Mouse (Mus musculus) large intestine, adult 2 months (tissue): ENCODE measurements around the gene Glp1r. TPM values are rescaled to one million over a fixed set of nuclear protein-coding genes. Genes with fewer than 3 reads are reported as not detected.

Experiments used
- DNase-seq: peaks from one replicate; pipeline ENCODE4 v3.0.0-alpha.2; 2012; ENCODE audit warnings: low read depth, low spot score
- WGBS: fragments of 180-500 bp; shearing (Covaris S2); methylation state at CpG from one replicate; pipeline ENCODE4 v1.1.7; 2018; 5-methylcytosine and 5-hydroxymethylcytosine counted together
- polyA plus RNA-seq: library from polyadenylated mRNA; depleted of rRNA; stranded (reverse); fragments of >200 nt; gene quantifications from 2 replicates; pipeline ENCODE4 v1.2.3, GENCODE M21; 2012; rRNA removed

Gene Glp1r
- polyA plus RNA-seq: 0.26 and 0.34 TPM in 2 replicates

DNA sequence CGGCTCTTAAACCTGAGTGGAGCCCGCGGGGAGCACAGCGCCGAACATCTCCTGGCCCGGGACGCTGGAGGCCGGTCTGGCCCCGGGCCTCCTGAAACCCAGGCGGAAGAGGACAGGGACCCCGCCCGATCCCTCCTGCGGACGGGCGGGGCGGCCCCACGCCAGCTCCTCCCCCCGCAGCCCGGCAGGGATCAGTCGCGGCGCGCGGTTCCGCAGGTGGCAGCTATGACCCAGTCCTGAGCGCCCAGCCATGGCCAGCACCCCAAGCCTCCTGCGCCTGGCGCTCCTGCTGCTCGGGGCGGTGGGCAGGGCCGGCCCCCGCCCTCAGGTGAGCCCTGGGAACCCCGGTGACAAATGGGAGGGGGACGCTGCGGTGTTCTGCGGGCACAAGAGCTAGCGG is at the start of gene Glp1r:
Gene Glp1r (plus strand): TSS at position 191 of the 400 bp plus-strand sequence.
- no peak for DNase-seq
- whole genome bisulfite sequencing: 2% methylated on average over 37 of the region's 37 CpGs

DNA sequence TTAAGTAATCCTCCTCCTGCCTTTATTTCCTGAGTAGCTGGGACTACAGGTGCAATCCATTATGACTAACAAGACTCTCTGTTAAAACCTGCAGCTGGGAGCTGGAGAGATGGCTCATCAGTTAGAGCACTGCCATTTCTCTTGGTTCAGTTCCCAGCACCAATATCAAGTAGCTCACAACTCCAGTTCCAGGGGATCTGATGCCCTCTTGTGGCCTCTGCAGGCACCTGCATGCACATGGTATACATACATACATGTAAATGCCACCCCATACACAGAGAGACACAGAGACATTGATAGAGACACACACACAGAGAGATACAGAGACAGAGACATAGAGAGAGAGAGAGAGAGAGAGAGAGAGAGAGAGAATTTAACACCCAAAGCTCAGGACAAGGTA is 49.3 kb upstream of the Glp1r start:
- DNase-seq: no peak

DNA sequence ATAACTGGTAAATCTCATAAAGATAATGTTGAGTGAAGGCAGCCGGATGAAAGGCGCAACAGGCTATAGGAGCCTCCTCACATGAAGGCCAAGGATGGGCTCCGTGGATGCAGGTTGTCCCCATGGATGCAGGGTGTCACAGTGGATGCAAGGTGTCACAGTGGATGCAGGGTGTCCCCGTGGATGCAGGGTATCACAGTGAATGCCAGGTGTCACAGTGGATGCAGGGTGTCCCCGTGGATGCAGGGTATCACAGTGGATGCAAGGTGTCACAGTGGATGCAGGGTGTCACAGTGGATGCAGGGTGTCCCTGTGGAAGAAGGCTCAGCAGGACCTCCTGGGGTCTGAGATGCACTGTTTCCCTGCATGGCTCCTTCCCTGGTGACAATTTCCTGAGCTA is 44.3 kb upstream of the Glp1r start:
- no peak for DNase-seq
- 86% methylated on average over 5 of the region's 5 CpGs for WGBS

DNA sequence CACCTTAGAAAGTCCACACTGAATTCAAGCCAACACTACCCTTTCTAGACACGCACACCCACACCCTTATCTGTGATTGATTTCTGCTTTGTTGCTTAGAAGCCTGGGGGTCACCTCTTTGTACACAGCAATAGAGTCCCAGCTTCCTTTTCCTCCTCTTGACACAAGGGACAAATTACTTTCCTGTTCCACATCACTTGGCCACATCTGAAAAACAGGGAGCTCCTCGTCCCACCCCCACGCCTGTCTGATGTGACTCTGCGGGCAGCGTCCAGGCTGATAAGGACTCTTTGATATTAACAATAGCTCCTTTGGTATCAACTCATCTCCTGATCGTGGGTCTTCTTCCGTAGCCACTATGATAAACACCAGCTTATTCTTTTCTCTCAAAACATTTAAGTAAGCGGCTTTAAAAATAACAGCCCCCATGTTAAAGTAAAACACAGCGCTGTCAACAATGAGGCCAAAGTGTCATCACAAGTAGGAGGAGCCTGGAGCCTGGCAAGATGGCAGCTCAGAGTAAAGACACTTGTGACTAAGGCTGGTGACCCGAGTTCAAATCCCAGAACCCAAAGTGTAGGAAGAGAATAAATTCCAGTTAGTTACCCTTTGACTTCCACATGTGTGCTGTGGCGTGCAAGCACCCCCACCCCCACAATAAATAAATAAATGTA is 42.9 kb upstream of the Glp1r start:
- WGBS: 68% methylated on average over 11 of the region's 11 CpGs

DNA sequence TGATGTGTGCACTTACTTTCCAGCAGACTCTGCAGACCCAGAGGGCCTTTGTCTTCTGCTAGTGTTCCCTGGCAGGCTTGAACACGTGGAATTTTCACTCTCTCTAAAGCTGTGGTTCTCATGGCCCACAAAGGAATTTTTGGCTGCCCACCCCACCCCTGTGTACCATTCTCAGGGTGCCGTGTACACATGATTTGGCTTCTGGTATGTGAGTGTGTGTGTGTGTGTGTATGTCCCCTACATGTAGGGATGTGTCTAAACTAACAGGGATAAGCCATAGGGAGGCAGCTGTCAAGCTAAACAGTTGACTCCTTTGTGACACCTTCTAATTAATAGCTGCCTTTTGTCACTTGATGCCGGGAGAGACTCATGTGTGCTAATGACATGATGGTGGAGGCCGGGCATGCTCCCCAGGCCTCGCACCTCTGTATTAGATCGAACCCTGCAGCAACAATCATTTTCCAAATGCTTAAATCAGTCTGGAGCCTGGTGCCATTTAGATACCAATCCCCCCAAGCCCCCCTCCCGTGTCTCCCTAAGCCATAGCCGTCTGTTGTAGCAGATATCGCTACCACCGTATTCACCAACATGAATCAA is 41.5 kb upstream of the Glp1r start:
- WGBS: 73% methylated on average over 10 of the region's 10 CpGs
- DNase-seq: no peak

More for the DNA sequence above, 42.9 kb upstream of the Glp1r start:
- no peak for DNase-seq

DNA sequence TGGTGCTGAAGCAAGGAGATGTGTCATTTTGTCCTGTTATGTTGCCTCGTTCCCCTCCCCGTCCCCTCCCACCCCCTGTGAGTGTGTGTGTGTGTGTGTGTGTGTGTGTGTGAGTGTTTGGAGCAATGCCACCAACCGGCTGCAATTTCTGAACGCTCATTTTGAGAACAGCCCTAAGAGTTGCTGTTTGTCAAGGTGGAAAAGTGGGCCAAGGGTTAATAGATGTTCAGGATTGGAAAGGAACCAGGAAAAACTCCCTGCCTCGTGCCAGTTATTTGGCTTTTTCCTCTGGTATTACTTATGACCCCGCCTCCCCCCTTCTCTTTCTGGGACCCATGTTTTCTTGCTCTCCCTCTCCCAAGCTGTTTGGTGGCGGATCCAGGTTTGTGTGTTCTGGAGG is 41.0 kb upstream of the Glp1r start:
- 20% methylated on average over 7 of the region's 7 CpGs for WGBS
- DNase-seq: no peak

DNA sequence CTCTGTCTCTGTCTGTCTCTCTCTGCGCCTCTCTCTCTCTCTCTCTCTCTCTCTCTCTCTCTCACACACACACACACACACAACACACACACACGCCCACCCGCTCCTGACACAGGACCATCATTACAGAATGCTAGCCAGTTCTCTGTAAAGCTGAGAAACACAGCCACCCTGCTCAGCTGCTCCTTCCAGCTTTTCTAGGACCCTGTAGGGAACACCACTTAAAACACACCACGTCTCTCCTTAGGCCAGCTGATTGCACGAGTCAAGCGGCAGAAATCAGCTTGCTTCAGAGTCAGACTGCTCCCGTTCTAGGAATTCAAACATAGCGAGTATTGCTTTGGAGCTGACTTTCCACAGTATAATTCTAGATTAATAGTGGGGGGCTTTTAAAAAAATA is 35.3 kb upstream of the Glp1r start:
- no peak for DNase-seq
- 69% methylated on average over 8 of the region's 8 CpGs for WGBS

DNA sequence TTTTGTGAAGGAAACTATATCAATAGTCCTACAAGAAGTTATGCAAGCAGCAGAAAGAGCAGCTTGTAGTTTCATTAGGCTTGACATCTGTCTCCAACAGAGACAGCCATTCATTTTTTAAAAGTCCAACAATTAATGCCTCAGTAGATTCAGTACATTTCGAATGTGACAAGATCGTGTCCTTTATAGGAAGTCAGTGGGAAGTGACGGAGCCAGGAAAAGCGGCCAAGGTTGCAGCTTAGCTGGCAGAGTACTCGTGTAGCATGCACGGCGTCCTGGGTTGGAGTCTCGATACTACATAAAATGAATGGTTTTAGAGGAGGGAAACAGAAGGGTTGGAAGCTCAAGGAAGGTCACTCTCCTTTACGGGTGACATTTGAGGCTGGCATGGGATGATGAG is 34.7 kb upstream of the Glp1r start:
- no peak for DNase-seq
- 86% methylated on average over 9 of the region's 9 CpGs for WGBS

DNA sequence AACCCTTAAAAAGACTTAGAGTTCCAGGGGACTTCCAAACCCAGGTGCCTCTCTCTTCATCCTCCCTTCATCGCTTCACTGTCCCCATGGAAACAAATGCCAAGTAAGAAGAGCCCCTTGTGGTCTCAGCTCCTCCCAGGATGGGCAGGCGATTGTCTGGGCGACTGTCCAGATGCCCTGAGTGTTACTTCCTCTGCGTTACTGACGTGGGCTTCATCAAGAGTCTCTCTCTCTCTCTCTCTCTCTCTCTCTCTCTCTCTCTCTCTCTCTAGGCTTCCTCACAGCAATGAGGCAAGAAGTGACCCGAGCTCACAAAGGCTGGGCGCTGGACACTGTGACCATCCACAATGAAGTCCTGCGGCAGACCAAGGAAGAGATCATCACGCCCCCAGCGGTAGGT is 30.6 kb upstream of the Glp1r start:
- WGBS: 46% methylated on average over 10 of the region's 10 CpGs
- DNase-seq: no peak

DNA sequence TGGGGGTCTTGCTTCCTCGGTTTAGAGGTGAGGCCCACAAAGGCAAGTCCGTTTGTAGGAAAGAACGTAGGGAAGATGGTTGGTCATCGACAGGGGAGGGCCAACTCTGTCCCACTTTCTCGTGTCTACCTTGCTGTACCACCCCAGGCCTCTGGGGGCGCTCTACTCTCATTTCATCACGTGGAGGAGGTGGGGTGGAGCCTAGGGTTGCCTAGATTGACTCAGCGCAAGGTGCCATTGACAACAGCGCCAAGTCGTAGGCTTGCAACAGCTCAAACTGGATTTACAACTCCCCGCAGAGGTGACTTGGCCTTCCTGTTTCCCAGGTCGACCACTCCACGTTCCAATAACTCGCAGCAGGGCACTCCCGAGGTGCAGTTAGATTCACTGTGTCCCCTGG is 27.3 kb upstream of the Glp1r start:
- DNase-seq: no peak
- 56% methylated on average over 15 of the region's 15 CpGs for WGBS

DNA sequence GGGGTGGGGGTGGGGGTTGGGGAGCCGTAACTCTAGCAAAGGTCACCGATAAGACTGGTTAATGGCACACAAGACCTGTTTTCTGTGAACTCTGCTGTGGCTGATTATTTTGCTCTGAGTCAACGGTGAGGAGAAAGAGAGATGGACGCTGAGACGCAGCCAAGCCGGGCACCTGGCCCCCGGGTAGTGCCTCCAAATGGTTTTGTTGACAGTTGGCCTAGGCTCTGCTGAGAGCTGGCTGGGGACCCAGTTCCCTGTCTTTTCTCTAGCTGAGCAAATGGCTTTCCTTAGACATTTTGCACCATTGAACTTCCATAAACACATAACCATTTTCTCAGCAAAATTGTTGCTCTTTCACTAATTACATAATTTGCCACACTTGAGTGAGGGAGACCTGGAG is 24.2 kb upstream of the Glp1r start:
- no peak for DNase-seq
- 64% methylated on average over 7 of the region's 7 CpGs for WGBS

DNA sequence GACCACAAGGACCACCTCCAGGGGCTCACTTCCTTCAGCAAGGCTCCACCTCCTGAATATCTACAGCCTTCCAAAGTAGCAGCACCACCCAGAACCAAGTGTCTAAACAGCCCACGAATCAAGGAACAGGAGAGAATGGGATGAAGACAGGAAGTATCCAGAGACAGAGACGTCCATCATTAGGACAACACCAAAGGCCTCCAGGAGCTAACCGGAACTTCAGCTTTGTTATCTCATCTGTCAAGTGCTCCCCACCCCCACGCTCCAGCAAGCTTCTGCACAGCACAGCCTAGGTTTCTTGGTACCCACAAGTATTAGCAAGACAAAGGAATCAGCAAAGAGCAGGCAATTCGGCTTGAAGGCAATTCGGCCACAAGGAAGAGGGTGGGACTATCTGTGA is 23.0 kb upstream of the Glp1r start:
- DNase-seq: no peak
- WGBS: 59% methylated on average over 6 of the region's 6 CpGs

DNA sequence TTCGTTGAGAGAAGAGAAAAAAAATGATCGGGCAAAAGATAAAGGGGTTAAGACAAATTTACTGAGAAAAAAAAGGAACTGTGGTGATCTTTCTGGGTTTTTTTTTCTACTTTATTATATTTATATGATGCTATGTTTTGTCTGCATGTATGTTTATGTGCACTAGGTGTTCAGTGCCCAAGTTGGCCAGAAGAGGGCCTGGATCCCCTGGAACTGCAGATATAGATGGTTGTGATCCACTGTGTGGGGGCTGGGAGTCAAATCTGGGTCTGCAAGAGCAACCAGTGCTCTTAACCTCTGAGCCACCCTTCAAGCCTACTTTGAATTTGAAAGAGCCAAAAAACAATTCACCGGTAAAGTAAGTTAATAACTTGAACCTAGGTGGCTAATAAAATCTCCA is 21.2 kb upstream of the Glp1r start:
- 89% methylated on average over 3 of the region's 3 CpGs for WGBS
- DNase-seq: no peak

DNA sequence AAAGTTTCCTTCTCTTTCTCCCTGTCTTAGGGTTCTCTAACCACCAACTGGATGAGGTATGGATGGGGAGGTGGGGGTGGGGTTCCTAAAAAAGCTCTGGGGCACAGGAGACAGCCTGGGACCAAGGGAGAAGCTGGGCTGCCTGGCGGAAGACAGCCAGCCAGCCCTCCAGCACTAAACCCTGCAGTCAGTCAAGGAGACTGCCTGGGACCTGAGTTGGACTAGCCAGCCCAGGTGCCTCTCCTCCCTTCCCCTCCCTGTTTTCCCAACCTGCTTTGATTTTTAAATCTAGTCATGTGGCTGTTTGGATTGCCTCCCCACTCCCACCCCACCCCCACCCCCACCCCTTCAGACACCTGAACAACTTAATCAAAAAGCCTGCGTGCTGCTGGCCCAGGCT is 20.6 kb upstream of the Glp1r start:
- DNase-seq: no peak
- WGBS: 60% methylated on average over 2 of the region's 2 CpGs

DNA sequence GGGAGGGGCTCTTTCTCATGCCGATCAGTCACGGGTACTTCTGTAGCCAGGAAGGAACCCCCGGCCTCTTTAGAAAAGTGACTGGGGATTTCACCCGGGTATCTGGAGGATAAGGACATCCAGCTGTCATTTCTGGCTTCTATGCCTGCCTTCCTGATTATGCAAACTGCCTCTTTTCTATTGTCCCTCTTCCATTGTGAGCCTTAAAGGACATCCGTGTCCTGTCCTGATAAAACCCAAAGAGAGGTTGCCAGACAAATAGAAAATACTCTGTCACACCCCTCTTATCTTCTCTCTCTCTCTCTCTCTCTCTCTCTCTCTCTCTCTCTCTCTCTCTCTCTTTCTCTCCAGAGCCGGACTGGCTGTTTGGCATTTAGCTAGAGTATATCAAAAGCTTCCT is 19.4 kb upstream of the Glp1r start:
- no peak for DNase-seq
- 11% methylated on average over 6 of the region's 6 CpGs for WGBS

DNA sequence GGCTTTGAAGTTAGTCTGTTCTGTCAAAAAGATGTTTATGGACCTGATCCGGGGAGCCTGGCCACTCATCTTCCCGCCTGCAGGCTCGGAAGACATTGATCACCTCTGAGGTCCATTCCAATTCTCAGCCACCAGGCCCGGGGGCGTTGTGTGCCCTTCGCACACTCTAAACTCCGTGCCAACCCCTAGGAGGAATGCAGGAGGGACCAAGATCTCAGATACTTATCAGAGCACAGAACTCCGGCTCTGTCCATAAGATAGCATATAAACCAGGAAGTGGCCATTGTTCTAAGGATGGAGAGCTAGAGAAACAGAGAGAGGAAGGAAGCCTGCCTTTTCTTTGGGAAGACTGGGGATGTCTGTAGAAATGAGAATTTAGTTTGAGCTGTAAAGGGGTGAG is 18.1 kb upstream of the Glp1r start:
- DNase-seq: no peak
- 51% methylated on average over 8 of the region's 8 CpGs for WGBS

DNA sequence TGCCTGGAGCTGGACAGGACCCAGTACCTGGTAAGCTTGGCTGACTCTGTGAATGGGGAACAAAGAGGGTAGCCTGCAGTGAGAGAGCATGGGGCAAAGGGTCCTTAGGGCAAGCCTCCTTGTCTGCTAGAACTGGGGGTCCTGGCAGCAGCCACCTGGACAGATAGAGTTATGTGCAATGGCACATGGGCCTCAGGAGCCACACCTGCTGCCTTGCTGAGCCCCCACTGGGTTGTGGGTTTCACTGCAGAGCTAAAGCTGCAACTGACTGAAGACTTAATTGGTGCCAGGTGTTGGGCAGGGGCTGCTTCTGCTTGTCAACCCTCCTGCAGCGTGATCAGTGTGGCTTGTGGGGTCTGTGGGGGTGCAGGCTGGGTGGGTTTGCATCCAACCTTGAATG is 9.5 kb upstream of the Glp1r start:
- WGBS: 24% methylated on average over 1 of the region's 1 CpGs
- DNase-seq: no peak

DNA sequence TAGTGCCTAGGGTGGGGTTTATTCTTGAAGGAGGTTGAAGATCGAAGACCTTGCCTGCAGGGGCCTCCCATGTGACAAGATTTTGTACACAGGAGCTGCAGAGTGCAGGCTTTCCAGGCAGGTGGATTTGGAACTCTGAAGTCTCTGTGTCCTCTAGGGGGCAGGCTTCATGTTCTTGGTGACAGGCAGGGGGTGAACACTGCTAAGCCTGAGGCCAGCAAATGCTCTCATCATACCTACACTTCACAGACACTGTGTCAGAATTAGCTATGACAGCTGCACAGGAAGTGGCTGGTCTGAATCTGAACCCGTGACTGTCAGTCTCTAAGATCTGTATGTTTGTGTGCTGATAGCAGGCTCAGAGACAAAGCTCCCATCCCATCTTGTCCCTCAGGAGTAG is 8.9 kb upstream of the Glp1r start:
- 25% methylated on average over 2 of the region's 2 CpGs for WGBS
- DNase-seq: no peak

DNA sequence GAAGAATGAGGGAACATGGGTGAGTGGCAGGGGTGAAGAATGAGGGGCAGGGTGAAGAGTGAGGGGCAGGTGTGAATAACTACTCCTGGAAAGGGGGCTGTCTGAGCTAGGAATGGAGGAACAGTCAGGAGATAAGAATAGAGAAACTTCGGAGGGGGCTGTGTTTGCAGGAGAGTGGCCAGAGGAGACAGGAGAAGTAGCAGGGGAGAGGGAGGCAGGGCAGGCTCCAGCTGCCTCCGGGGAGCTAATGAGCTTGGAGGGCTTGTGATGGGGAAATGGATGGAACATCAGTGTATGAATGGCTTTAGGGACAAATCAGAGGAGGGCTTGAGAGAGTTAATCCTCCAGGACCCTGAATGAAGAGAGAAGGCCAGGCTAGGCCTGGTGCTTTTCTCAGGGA is 4.5 kb upstream of the Glp1r start:
- 17% methylated on average over 2 of the region's 2 CpGs for WGBS
- no peak for DNase-seq

DNA sequence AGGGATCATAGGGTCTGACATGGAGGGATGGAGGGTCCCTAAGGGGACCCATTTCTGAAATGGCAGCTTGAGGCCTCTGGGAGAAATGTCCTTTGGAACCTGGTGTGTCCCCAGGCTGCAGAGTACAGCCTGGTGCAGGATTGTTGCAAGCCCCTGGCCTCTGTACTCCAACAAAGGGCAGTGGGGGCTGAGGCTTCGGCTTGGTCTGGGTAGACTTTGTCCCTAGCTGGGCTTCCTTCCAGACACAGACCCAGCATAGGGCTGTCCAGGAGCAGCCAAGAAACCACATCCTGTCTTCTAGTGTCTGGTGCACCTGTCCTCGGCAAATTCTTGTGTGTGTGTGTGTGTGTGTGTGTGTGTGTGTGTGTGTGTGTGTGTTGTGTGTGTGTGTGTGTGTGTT is 2.5 kb downstream of the Glp1r start:
- DNase-seq: no peak
- 30% methylated on average over 2 of the region's 2 CpGs for WGBS

DNA sequence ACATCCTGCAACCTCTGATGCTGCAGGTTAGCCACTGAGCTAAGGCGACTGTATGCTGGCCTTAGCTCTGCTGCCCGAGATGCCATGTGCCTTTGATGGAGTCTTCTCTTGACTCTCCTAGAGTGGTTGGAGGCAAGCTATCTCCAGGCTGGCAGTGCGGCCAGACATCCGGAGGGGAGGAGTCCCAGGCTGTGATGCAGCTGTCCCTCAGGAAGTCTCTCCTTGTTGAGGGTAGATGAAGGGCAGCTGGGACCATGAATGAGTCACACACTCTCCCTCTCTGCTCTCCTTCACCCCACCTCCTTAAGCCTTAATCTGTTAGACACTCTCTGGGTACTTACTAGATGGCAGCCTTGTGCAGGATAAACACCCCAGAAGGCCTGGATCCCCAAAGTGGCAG is 6.0 kb downstream of the Glp1r start:
- no peak for DNase-seq
- WGBS: 52% methylated on average over 4 of the region's 4 CpGs
